Mouse (Mus musculus): ENCODE measurements at regions not wholly inside any gene's neighbourhood (a gene's known extent, or its start where the extent isn't known, plus 50 kb on each side); places are given as distances from the start of the nearest gene placed in this dataset.
"Not testable (repeated sequence)": the region's sequence is repeated elsewhere in the genome, so short reads cannot be mapped to it uniquely, and the experiment has no call there.

DNA sequence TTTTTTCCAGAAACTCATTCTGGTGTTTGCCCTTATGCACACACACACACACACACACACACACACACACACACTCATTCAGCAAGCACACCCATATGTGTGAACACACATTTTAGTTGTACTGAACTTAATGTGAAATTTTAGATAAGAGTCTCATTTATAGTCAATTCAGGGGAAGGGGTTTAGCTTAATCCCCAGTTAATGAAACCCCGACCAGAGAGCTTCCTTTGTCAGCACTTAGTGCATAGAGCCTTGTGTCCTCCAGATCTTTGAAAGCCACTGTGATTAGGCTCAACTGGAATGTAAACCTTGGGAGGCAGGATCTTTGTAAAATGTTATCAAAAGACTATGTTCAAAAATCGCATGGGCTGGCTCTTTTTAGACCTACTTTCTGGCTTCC is 53.4 kb downstream of the Rps12 start:
- no peak for DNase-seq (ENCODE audit: low spot score in 2 of 2)

DNA sequence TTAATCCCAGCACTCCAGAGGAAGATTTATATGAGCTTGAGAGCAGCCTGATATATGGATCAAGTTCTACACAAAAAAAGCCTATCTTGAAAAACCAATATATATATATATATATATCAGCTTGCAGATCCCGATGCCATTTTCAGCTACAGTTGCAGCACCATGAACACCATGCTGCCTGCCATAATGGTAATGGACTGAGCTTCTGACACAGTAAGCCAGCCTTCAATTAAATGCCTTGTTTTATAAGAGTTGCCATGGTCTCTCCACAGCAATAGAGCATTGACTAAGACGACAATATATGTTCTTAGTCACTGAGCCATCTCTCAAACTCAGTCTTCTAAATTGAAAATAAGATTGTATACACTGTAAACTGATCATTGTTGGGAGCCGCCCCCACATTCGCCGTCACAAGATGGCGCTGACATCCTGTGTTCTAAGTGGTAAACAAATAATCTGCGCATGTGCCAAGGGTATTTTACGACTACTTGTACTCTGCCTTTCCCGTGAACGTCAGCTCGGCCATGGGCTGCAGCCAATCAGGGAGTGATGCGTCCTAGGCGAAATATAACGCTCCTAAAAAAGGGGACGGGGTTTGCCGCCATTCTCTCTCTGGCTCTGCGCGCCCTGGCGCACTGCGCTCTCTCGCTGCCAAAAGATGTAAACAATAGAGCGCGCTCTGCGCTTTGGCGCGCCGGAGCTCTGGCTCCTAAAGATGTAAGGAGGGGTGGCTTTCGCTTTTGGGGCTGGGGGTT is 60.9 kb downstream of the Rps12 start:
- not testable (repeated sequence) for DNase-seq (ENCODE audit: low spot score in 2 of 2)

DNA sequence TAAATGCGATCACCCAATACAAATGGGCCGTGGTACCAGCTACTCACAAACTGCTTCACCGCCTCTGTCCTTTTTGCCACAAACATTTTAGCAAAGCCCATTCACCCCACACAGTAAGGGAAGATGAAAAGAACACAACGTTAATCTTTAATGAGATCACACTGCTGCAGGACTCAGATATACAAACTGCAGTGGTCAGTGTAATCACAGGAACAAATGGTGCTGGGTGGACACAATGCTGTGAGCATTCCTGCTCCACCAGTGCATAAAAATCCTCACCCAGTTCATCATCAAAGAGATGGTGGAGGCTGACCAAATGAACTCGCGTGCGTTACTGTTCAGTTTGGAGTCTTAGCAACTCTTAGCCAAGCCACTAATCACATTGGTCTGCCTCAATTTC is 69.0 kb downstream of the Rps12 start:
- DNase-seq (ENCODE audit: low spot score in 2 of 2): no peak

GRCm38 (mm10) chr10:23715511-23715910 is 71.6 kb downstream of the Rps12 start:
- no peak for DNase-seq (ENCODE audit: low spot score in 2 of 2)

DNA sequence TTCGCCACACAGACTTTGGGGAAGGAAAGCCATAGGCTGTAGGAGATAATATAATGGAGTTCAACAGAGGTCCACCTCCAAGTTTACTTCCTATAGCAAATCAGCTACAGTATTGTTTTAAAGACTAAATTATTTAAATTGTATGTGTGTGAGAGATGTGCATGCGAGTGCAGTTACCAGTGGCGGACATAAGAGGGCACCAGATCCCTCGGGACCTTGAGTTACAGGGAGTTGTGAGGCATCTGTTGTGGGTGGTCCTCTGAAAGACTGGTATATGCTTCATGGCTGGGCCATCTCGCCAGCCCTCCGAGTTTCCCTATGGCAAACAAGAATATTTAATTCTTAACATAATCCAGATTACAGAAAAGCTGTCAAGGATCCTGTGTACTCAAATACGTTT is 72.0 kb downstream of the Rps12 start:
- no peak for DNase-seq (ENCODE audit: low spot score in 2 of 2)

DNA sequence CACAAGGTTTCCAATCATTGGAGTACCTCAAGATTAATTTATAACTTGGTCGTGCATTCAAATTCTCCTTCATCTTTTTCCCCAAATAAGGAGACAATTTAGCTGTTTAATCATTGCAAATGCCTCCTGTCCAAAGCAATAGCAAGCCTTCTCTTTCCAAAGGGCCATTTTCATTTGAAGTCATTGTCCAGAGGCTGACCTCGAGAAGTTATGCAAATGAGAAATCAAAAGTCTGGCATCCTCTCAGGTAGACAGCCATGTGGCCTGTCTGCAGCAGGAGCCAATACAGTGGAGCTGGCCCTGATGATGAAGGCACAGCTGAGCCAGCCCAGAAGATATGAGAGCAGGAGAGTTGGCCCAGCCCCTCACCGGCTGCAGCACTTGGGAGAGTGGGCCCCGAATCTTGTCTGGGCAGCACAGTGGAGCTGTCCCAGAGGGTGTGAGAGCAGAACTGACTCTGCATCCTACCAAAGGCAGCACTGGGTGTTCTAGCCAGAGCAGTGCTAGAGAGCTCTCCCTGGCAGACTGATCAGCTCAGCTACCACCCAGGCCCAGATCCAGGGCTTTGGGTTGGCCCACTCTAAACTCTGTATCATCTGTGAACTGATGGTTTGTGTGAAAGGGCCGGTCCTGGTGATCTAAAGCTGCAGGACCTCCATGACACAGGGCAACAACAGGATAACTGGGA is 74.2 kb downstream of the Rps12 start:
- no peak for DNase-seq (ENCODE audit: low spot score in 2 of 2)

GRCm38 (mm10) chr10:23711416-23712171 is 75.5 kb downstream of the Rps12 start:
- no peak for DNase-seq (ENCODE audit: low spot score in 2 of 2)

- DNase-seq (ENCODE audit: low spot score in 2 of 2): no peak
Measured at GRCm38 (mm10) chr10:23710999-23711398, 76.1 kb downstream of the Rps12 start.

- no peak for DNase-seq (ENCODE audit: low spot score in 2 of 2)
Measured at GRCm38 (mm10) chr10:23708261-23708660, 78.8 kb downstream of the Rps12 start.

DNA sequence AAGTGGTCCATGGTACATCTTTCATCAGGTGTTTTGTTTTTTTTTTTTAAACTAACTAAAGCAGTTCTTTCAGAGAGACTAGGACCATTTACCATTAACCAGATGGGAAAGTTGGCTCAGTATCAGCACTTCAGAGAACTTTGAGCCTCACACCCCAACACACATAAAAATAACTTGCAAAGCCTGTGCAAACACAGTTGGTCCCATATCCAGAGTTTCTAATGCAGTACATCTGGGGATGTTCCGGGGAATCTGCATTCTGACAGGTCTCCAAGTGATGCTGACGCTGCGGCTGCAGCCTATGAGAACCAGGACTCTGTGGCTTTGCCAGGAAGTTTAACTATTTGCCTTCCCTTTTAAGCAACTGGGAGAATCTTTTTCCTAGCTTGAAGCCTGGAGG is 79.9 kb downstream of the Rps12 start:
- no peak for DNase-seq (ENCODE audit: low spot score in 2 of 2)

DNA sequence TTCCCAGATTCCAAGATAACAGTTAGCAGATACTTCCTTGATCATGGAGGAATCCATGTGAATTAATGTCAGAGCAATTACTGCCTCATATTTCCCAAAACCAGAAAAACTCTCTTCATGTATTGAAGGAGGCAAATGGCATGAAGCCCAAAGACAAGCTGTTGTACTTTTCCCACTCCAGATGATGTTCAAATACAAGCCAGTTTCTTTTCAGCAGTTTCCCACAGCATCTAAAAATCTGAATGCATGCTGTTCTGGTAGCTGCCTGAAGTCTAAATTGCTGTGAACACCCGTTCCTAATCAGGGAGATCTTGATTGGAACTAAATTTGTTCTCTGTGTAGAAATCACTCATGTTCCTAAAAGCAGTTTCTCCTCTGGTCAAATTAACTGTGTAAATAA is 83.0 kb downstream of the Rps12 start:
- no peak for DNase-seq (ENCODE audit: low spot score in 2 of 2)

DNA sequence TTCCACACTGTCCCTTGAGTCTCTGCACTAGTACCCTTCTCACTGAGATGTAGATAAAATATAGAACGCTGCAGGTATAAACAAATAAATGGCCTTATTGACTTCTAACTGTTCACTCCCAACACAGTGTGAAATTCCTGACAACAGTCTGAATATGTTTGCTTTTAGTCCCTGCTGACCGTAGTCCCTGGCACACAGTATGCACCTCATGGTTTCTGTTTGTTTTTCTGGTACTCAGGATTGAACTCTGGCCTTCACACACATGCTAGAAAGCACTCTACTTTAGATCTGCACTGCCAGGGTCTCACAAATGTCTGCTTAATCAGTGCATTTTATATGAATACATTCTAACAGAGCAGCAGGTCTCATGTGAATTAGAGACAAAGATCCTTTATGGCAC is 95.8 kb downstream of the Rps12 start:
- DNase-seq (ENCODE audit: low spot score in 2 of 2): no peak

DNA sequence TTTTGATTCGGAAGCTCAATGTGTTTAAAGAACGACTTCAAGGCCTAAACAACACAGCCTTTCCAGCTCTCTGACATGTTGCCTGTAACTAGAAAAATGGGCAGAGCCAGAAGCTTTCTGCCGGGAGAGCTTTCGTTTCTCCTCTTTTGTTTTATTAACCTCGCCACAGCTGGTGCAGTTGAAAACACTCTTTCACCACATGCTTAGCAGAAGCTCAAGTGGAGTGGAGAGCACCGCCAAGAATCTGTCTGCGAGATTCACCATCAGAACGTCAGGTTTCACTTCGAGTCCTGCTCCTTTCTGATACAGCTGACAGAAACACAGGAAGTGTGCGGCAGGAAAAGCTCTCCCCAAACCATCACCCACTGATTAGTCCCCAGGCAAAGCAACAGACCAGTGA is 100.1 kb downstream of the Rps12 start:
- no peak for DNase-seq (ENCODE audit: low spot score in 2 of 2)

DNA sequence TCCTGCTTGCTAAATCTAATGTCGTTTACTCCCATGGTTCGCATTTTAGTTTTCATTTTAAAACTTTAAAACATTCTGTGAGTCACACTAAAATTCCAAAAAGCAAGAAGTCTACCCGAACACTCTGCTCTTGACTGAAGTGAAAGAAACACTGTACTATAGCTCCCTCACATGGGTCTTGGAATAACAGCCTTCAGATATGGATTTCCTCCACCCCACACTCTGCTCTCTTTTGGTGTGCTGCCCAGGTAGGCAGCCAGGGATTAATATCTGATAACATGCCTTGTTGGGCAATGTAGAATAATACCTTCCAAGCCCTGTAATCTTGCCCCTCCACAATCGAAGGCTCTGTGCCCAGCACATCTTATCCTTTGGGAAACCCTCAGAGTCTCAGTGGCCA is 104.0 kb downstream of the Rps12 start:
- DNase-seq (ENCODE audit: low spot score in 2 of 2): no peak

- no peak for DNase-seq (ENCODE audit: low spot score in 2 of 2)
Measured at GRCm38 (mm10) chr10:23675911-23676310, 111.2 kb downstream of the Rps12 start.

DNA sequence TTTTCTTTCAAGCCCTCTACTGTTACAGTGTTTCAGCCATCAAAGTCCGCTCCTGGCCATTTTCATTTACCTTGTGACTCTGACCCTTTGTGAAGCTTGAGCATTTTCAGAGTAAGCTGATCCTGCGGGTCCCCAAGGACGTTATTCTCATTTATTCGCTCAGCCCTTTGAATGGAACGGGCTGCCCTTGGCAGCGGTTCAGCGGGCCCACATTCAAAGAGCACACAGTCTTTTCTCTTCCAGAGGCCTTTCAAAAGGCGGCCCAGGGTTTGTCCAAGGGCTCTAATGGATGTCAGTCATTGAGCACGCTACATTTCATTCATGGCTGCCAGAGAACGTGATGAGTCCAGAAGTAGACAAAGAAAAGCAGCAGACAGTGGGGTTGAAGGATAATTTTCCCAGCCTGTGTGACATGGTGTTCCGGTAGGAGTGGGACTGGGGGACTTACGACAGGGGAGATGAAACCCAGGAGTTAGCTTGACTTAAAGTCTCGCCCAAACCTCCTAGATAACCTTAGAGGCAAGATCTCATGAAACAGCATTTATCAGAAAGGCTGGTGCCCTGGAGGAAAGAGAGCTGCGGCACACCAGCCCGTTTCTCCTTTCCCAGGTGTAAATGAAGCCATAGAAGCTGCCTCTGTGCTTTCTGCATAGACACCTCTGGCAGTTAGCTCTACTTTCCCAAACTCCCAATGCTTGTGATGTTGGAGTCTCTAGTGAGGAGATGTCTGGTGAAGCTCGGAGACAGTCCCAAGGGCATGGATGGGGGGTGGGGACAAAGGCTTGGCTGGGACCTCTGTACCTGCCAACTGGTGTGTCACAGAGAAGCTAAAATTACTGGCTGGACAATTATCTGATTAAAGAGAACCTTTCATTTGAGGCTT is 112.2 kb downstream of the Rps12 start:
- peak in 1 of 2 experiments; percentile 41 for DNase-seq (ENCODE audit: low spot score in 2 of 2)

DNA sequence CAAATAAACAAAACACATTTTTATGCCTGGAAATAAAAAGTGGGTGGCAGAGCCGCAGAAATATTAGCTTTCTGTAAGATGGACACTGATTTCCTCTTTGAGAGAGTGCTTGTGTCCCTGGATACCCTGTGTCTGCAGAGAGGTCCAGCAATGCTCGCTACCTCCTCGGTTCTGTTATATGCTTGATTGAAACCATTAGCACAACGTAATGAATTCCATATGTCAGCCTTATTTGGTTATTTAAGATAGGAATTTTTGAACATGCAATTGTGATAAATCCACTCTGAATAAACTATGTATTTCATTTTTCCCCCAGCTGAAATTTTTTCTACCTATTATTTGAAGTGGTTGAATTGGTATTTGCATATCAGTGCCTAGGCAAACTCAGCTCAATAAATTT is 114.8 kb downstream of the Rps12 start:
- no peak for DNase-seq (ENCODE audit: low spot score in 2 of 2)

GRCm38 (mm10) chr10:23671494-23671893 is 115.6 kb downstream of the Rps12 start:
- no peak for DNase-seq (ENCODE audit: low spot score in 2 of 2)

DNA sequence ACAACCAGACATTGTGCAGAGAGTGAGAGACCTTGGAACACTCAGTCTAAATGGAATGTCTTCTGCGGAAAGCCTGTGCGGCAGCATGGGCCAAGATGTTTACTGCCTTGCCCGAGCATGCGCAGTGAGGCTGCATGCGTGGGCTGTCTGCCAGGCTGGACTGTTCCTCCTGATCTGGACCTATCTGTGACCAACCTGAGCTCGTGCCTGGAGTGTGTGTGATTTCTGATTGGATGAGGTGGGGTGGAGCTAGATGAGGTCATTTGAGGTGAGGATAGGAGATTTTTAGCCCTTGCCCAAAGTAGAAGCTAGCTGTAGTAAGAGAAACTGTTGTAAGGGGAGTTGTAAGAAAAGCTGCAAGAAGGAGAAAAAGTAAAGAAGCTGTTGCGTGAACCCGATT is 121.2 kb downstream of the Rps12 start:
- DNase-seq (ENCODE audit: low spot score in 2 of 2): not testable (repeated sequence)

- DNase-seq (ENCODE audit: low spot score in 2 of 2): no peak
Measured at GRCm38 (mm10) chr10:23626201-23626600, 160.9 kb downstream of the Rps12 start.

GRCm38 (mm10) chr10:23612030-23612429 is 175.0 kb downstream of the Rps12 start:
- DNase-seq (ENCODE audit: low spot score in 2 of 2): no peak
